Mouse (Mus musculus) adrenal gland, adult 18-20 months (tissue): ENCODE data around the gene Kcnk1. TPM values are rescaled to one million over a fixed set of nuclear protein-coding genes. Genes with fewer than 3 reads are reported as not detected.

ENCODE experiments used
- DNase-seq, 2 experiments: peaks; one replicate each; pipeline ENCODE4 v3.0.0; 2021 to 2022; ENCODE audit warnings: low spot score in 2 of 2
- total RNA-seq, 2 experiments: library from RNA; stranded (reverse); gene quantifications; 1 replicate in 1 of 2; 2 replicates in 1 of 2; pipeline ENCODE4 v1.2.3; 2021

Gene Kcnk1
- total RNA-seq, 2 experiments from 2014 or later = 1.4 to 11.9 TPM

DNA sequence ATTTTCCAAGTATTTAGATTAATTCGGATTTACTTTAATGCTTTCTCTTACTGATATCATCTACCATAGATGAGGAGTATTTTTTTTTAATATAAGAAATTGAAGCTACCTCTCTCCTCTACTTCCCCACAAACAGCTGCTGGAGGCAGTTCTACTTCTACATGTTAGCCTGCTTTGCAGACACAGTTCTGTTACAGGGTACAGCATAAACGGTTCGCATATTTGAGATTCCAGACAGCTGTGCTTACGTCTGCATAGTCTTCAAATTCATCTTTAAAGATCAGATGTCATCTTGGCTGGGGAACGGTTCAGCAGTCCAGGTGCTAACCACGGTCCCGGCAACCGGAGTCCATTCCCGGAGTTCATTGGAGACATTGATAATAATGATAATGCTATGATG is 1.3 kb upstream of the Kcnk1 start:
- DNase-seq = no peak

DNA sequence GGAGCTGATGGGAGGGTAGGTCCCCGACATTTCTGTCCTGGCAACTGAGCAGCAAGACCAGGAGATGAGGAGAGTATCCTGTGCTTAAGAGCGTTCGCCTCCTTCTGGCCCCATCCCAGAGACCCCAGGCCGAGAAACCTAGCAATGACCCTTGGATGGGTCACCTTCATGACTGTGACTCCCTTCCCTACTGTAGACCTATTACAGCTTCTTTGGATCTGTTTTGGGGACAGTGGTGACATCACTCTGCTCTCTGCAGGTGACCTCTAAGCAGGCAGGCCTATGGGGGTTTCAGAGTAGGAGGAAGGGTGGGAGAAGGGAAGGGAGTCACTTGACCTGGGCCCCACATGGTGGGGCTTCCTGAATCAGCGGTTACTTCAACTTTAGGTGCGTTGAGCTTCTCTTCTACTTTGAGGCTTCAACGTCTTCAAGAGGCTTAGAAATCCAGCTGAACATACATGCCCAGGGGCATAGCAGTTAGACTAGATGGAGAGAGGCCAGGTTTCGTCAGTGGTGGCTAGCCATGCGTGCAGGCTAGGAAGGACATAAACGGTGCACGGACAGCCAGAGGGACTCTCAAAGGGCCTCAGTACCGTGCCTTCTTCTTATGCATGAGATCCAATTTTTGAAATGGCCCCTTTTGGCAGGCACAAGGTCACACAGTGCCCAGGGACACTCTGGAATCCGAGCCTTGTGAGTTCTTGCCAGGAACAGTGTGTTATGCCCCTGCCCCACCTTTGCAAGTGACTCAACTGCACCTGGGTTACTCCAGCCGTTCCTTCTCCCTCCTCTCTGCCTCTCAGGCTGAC is 1.3 kb downstream of the Kcnk1 start:
- no peak for DNase-seq

DNA sequence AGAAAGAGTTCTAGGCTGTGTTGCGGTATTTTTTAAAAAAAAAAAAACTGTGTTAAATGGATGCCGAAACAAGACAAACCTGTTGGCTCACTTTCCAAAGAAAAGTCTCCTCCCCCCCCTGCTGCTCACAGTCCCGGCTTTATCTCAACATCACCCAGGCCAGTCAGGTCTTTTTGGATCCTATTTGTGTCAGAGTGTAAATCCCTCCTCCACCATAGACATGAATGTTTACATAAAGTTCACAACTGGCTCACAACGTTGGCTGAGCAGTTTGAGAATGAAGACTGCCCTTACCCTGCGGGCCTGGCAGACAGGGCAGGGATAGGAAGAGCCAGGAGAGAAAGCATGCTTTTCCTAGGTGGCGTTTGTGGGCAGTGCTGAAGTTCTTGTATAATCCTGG is 2.0 kb downstream of the Kcnk1 start:
- no peak for DNase-seq

DNA sequence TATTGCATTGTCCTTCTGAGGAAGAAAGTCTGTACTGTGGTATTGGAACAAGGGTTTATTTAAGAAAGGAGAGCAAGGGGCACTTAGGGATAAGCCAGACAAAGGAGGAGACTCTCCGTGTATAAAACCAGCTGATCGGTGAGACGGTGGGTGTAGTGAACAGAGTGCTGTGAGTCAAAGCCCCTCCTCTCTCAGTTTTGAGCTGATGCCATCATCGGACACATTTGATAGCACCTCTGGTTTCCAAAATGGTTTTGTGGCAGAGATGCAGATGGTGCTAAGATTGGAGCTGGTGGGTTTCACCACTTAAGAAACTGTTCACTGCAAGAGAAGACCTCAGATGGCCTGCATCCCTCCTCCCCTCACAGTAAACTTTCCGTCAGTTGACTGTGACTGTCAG is 2.6 kb downstream of the Kcnk1 start:
- DNase-seq = no peak

DNA sequence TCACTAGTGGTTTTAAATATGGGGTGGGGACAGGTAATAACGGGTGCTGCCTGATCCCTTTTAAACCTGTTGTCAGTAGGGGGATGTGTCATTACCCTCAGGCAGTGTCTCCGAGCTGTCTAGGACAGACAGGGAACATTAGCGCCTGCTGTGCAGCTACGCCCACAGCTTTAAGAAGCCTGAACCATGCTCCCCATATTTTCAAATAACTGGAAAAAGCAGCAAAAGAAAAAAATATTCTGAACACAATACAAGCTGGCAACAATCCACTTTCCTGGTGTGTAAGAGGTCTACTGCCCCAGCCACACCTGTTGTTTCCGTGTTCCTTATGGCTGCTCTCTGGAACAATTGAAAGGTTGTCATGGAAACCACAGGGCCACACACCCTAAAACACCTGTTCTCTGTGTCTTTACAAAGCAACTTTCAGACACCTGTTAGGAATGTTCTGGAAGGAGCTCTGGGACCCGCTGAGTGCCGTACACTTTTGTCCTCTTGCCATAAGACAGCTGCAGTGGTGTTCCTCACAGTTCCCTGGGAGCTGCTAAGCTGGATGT is 4.9 kb downstream of the Kcnk1 start:
- no peak for DNase-seq

DNA sequence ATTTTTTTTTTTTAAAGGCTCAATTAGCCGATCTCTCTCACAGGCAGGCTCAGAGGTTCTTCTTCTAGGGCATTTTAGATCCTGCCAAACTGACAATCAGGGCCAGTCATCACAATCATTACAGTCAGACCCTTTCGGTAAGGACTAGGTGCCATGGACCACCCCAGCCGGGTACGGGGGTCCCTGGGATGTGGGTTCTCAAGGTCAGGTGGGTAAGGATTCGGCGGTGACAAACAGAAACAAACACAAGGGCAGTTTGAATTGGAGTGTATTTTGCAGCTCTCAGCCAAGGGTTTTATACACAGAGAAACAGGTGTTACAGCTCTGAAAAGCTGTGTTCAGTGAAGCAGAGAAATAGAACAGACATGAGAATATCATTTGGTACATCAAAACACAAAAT is 8.6 kb downstream of the Kcnk1 start:
- no peak for DNase-seq

DNA sequence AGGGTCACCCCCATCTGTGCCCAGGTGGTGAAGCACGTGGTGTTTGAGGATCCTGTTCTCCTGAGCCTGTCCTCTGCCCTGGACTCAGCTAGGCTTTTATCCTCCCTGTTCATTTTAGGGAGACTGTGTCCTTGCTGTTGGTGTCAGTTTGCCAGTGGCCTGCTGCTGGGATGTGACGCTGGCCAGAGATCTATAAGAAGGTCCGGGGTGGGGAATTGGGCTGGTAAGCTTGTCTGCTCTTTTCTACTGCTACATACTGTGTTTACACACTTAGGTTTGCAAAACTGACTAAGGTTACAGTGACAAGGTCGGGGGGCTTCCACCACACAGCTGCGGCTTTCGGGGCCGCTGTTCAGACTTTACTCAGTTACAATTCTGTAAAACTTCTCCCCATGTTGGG is 10.0 kb downstream of the Kcnk1 start:
- no peak for DNase-seq

DNA sequence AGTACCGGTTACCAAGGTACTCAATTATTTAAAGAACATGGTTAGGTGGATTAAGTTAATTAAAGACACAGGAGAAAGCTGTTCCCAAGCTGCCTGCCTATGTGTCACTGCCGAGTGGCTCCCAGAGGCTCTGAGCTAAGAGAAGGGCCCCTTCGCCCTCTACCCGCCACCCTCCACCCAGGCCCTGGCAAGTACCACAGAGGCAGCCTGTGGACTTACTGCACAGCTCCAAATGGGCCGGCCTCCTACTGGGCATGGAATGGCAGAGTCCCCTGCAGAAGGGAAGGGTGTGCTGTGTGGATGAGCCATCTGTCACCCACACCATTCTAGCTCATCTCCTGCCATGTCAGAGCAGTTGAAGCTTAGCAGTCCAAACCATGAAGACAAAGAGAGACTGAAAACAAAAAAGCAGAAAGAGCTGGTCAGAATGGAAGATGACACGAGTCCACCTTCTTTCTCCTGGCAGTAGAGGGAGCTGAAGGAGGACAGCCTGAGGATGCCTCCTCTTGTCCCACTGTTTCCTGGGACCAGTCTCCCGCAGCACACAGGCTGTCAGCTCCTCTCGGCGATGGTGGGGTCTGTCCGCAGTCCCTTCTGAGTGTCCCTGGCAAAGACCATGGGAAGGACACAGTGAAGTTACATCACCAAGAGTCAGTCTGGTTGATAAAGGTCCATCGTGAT is 11.5 kb downstream of the Kcnk1 start:
- DNase-seq = no peak

DNA sequence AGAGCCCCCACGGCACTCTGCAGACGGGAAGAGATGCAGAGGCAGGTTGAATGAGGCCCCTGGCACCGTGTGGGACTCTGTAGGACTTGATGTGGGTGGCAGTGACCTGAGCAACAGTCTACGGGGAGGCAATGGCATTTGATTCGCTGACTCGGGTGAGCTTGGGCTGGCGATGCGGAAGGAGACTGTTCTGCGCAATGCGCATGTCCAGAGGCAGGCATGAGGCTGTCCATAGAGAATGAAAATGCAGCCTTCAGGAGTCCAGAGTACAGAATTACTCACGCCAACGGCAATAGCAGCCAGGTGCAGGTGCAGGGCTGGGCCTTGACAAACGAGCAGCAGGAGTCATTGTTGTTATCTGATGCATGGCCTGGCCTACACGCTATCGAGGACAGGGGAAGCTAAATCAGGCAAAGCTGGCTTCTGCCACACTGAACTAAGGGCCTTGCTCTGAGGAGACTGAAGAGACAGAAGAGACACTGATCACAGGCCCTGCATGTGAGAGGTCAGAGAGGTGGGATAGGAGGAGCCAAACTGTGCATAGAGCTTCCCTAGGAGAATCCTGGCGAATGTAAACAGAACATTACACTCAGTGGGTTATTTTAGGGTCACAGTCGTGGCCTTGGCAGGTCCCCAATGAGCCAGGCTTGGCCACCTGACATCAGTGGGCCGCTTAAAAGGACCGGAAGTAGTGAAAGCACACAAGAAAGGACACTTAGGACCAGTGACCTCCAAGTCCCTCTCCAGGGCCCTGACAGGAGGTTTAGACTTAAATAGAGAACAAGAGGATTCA is 12.8 kb downstream of the Kcnk1 start:
- DNase-seq = no peak

DNA sequence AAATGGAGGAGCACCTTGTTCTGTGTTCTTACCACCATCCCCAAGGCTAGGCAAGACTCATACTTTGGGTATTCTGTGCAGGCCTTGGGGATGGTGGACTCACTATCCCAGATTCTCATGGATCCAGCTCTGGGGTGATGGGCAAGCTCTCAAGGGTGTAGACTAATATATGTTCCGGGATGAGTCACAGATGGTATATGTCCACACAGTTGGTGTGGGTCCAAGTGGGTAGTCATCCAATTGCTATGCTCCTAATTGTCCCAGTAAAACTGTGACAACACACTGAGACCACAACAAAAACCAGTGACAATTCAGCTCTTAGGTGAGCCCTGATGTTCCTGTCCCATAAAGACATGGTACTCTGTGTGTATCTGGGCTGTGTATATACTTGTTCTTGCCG is 14.0 kb downstream of the Kcnk1 start:
- DNase-seq = no peak

DNA sequence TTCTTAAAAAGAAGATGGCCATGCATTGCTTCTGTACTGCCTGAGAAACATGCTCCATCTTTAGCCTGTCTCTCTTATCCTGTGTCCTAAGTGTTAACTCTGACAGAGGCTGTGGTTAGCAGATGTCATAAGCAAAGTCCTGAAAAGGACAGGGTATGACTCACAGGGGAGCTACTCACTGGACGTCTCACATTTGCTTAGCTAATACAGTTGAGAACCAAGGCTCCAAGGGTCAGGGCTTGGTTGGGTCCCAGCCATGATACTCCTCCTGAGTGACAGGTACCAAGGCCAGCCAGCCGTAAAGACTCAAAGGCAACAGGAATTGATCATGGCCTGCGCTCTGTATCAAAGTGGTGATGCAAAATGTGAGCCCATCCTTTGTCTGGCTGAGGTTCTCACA is 15.9 kb downstream of the Kcnk1 start:
- DNase-seq = peak in 1 of 2 experiments; percentile 10

DNA sequence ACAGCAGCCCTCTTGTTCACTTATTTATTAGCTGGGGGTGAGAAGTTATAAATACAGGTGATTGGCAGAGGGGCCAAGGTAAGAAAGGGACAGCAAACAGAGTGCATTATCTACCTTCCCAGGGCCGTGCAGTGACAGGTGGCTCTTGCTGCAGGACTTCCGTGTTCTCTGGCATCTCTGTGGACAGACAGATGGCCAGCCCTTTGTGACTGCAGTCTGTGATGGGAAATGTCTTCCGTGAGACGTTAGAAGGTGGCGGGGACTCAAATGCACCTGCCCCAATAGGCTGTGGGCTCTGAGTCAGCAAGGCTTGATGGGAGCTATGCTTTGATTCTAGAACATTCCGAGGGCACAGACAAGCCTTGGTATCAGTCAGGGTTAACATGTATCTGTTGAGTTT is 17.4 kb downstream of the Kcnk1 start:
- DNase-seq = no peak

DNA sequence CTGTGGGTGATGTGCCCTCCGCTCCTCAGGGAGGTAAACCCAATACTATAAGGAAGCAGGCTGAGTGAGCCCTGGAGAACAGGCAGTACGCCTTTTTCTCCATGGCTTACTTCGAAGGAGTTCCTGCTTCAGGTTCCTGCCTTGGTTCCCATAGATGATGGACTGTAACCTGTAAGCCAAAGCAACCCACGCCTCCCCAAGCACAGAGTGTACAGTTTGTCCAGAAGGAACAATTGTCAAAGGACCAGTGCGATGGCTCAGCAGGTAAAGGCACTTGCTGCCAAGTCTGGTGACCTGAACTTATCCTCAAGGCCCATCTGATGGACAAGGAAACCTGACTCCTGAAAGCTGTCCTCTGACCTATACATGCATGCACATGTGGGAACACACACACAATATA is 18.7 kb downstream of the Kcnk1 start:
- DNase-seq = no peak

DNA sequence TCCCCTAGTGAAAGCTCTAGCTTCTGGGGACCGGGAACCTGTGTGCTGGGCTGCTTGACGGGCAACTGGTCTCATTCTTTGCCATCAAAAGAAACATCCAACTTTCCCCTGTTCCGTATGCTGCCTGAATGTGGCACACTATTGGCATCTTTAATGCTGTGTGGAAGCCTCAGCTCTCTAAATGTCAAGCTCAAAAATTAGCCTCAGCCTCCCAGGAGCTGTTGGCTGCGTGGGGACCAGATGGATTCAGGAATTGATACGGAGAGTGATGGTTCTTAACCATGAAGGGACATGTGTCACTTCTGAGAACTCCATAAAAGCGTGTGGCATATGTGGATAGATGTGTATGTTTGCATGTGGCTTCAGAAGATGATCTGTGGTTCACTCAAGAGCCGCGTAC is 27.0 kb downstream of the Kcnk1 start:
- no peak for DNase-seq

DNA sequence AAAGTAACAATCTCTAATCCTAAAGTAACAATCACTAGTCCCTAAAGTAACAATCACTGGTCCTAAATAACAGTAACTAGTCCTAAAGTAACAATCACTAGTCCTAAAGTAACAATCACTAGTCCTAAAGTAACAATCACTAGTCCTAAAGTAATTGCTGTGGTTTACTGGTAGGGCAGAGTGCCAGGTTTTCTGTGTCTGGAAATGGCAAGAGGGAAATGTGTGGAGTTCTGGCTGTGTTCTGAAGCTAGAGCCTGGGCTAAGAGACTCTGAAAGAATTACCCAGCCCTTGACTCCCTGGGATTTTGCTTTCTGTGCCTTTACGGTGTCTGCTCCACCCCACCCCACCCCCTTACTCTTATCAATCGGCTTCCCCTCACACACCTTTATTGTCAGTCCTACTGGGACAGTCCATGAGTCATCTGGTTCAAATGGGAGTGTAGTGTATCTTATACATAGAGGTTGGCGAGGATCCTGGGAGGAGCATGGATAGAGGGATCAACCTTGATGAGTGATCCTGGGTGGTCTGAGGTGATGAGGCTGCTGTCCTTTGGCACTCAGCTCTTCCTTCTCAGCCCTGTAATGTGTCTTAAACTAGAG is 28.8 kb downstream of the Kcnk1 start:
- no peak for DNase-seq

DNA sequence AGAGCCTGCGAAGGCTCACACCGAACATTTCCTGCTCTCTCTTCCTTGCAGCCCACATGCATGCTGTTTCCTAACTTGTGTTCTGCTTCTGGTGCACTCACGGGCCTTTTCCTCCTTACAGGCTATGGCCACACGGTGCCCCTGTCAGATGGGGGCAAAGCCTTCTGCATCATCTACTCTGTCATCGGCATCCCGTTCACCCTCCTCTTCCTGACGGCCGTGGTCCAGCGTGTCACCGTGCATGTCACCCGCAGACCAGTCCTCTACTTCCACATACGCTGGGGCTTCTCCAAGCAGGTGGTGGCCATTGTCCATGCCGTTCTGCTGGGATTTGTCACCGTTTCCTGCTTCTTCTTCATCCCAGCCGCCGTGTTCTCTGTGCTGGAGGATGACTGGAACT is 29.9 kb downstream of the Kcnk1 start:
- no peak for DNase-seq

DNA sequence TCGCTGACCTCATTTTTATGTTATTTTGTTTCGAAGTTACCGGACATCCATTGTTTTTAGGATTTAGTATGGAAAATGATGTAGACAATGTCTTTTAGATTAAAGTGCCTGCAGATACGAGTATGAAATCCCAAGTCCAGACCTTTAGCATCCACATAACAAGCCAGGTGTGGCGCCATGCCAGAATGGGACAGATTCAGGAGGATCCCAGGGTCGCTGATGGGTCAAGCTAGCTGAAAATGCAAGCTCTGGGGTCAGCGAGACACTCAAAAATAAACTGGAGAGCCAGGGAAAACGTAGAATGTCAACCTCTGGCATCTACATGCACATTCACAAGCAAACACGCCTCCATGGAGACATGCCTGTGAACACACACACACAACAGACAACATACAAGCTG is 31.2 kb downstream of the Kcnk1 start:
- no peak for DNase-seq

DNA sequence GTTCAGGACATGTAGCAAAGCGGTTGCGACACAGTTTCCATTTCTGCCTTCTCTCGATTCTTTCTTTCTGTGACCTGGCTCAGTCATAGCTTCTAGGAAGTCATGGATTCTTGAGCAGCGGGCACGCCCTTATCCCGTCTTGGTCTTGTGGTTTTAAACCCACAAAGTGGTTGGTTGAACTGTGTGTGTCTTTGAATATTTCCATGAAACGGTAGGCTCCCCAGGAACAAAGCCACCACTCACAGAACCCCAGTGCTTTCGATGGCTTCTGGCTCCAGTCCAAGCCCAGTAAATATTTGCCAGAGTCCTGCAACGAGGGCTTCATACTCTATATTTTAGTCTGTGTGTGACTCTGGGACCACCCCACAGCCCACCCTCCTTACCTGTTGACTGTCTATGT is 31.6 kb downstream of the Kcnk1 start:
- DNase-seq = no peak

DNA sequence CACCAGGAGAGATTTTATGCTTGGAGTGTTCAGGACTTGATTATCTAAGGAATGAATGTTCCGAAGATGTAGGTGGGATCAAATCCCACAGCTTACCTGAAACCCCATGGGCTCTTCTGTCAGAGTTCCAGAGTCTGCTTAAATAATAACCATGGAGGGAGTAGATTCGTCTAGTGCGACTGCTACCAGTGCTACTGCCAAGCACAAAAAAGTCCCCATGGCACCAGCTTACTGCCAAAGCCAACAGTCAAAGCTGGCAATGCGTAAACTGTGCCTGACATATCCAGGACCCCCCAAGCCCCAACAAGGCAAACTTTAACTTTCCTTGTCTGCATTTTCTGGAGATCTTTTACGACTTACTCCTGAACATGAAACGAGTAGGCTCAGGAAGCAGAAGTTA is 32.5 kb downstream of the Kcnk1 start:
- no peak for DNase-seq

DNA sequence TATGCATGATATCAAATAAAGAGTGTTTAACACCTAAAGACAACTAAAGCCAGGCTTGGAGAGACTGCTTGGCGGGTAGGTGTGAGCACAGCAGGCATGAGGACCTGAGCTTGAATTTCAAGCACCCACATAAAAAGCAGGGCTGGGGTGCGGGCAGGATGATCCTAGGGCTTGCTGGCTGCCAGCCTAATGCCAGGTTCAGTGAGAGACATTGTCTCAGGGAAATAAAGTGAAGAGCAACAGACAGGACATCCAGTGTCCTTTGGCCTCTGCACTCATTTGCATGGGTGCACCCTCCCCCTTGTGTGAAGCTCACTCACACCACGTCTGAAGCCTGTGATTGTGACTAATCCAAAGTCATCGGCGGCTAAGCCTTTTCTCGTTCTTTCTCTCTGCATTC is 34.0 kb downstream of the Kcnk1 start:
- DNase-seq = no peak

DNA sequence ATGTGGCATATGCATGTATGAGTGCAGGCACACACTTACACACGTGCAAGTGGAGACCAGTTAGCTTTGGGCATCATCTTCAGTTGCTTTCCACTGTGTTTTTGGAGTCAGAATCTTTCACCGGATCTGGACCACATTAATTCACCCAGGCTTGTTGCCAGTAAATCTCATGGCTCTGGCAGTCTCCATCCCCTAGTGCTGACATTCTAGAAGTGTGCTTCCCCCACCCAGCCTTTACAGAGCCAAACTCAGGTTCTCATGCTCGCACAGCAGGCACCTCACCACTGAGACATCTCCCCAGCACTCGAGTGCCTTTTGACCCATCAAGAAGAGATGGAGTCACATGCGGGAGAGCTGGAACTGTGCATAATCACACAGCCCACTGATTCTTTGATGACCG is 37.8 kb downstream of the Kcnk1 start:
- DNase-seq = no peak
